Mouse (Mus musculus): Measurements from ENCODE around the gene Snhg11. TPM values are rescaled to one million over a fixed set of nuclear protein-coding genes. Genes with fewer than 3 reads are reported as not detected.
"Not testable (repeated sequence)": the region's sequence is repeated elsewhere in the genome, so short reads cannot be mapped to it uniquely, and the experiment has no call there.

Snhg11 gene
- polyA plus RNA-seq, 1 experiment: 0.11 TPM

DNA sequence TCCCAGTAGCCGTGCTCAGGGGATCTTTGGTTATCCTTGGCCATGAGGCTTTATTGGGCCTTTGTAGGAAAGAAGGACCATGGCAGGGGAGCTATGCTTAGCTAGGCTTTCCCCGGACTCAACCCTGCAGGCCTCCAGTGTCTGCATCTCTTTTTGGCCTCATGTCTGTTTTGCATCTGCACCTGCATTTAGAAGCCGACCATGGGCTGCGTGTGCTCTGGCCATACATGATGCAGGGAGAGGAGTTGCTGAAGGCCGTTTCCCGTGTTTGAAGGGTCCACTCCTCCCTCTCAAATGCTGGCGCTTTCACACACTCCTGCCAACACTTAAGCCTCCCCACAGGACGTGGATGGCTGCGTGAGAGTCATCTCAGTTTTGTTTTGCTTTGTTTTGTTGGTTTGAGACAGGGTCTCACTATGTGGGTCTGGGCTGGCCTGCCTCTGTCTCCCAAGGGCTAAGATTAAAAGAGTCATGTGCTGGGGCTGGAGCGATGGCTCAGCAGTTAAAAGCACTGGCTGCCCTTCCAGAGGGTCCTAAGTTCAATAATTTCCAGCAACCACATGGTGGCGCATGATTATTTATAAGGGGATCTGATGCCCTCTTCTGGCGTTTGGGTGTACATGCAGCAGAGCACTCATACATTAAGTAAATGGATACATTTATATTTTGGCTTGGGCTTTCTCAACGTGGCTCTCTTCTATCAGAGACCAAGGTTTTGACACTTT, 4.1 kb downstream of the Snhg11 start:
- 52% methylated on average over 13 of the region's 13 CpGs for WGBS
- TF ChIP-seq CTCF (IDR thresholded peaks at IDR 0.05; ENCODE audit: extremely low read depth, insufficient read depth, insufficient read length, insufficient replicate concordance): peak; percentile 57; the same call in 1 of the 2 replicates
- no peak for TF ChIP-seq POLR2A (IDR thresholded peaks at IDR 0.05; ENCODE audit: low read depth, low read length)
- Histone ChIP-seq H3K4me3 (ENCODE audit: extremely low read depth, insufficient read depth, insufficient read length) (no peak overlapping the region), H3K27me3 (ENCODE audit: control insufficient read depth, insufficient read depth, low read length) (no peaks in the 10 kb centered on the region), H3K4me1 (ENCODE audit: control insufficient read depth, insufficient read depth, insufficient read length) (no peaks in the 10 kb centered on the region), H3K27ac (ENCODE audit: insufficient read depth, low read length) (no peak overlapping the region), H3K36me3 (ENCODE audit: control insufficient read depth, insufficient read depth, low read length) (no peaks in the 10 kb centered on the region)
- DNase-seq (ENCODE audit: low read depth in 1 of 2, low spot score in 2 of 2): peak; percentile 53 to 59

DNA sequence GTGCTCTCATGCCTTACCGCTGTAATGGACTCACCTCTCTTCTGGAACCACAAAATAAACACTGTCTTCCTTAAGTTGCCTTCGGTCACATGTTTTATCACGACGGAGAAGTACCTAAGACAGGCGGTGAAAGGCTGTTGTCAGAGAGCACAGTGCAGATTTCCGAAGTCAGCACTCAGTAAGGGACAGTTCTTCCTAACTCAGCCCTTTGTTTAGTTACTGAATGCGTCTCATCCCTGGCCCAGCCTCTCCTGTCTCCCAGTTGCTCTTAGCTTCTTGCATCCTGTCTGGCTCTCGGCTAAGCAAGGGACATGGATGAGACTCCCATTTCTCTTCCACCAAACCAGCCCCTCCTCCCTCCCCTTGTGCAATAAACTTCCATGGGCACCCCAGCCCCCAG, 10.6 kb downstream of the Snhg11 start:
- Histone ChIP-seq H3K27me3 (ENCODE audit: control insufficient read depth, insufficient read depth, low read length) (no peaks in the 10 kb centered on the region), H3K36me3 (ENCODE audit: control insufficient read depth, insufficient read depth, low read length) (no peaks in the 10 kb centered on the region), H3K4me3 (ENCODE audit: extremely low read depth, insufficient read depth, insufficient read length) (no peak overlapping the region), H3K27ac (ENCODE audit: insufficient read depth, low read length) (no peak overlapping the region), H3K4me1 (ENCODE audit: control insufficient read depth, insufficient read depth, insufficient read length) (no peaks in the 10 kb centered on the region)
- DNase-seq (ENCODE audit: low read depth in 1 of 2, low spot score in 2 of 2): no peak
- TF ChIP-seq POLR2A (IDR thresholded peaks at IDR 0.05; ENCODE audit: low read depth, low read length) (no peak), CTCF (IDR thresholded peaks at IDR 0.05; ENCODE audit: extremely low read depth, insufficient read depth, insufficient read length, insufficient replicate concordance) (no peak)
- 46% methylated on average over 8 of the region's 8 CpGs for WGBS

GRCm38 (mm10) chr2:158389421-158389820, 14.0 kb downstream of the Snhg11 start:
- H3K4me1 ChIP-seq (ENCODE audit: control insufficient read depth, insufficient read depth, insufficient read length): no peaks in the 10 kb centered on the region
- no peak for DNase-seq (ENCODE audit: low read depth in 1 of 2, low spot score in 2 of 2)
- H3K27ac ChIP-seq (ENCODE audit: insufficient read depth, low read length): no peak overlapping the region
- no peak overlapping the region for H3K4me3 ChIP-seq (ENCODE audit: extremely low read depth, insufficient read depth, insufficient read length)
- TF ChIP-seq POLR2A (IDR thresholded peaks at IDR 0.05; ENCODE audit: low read depth, low read length): no peak
- TF ChIP-seq CTCF (IDR thresholded peaks at IDR 0.05; ENCODE audit: extremely low read depth, insufficient read depth, insufficient read length, insufficient replicate concordance): no peak
- 91% methylated on average over 7 of the region's 7 CpGs for WGBS
- no peaks in the 10 kb centered on the region for H3K27me3 ChIP-seq (ENCODE audit: control insufficient read depth, insufficient read depth, low read length)
- no peaks in the 10 kb centered on the region for H3K36me3 ChIP-seq (ENCODE audit: control insufficient read depth, insufficient read depth, low read length)

DNA sequence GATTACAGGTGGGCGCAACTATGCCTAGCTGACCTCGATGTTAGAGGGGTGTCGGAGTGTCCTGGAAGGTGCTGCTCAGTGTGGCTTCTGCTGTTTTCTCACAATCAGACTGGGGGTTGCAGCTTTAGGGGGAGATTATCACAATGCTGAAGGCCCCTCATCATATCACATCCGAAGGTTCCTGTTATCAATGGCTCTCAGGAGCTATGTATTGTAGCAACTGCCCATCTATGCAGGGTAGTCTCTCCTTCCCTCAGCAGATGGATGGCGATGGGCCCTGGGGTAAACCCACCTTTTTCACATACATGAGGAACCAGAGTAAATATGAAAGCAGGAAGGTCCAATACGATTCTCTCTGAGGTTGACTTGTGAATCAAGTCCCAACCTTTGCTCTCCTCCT, 20.9 kb downstream of the Snhg11 start:
- H3K27me3 ChIP-seq (ENCODE audit: control insufficient read depth, insufficient read depth, low read length): no peaks in the 10 kb centered on the region
- no peak overlapping the region for H3K4me3 ChIP-seq (ENCODE audit: extremely low read depth, insufficient read depth, insufficient read length)
- TF ChIP-seq POLR2A (IDR thresholded peaks at IDR 0.05; ENCODE audit: low read depth, low read length) (no peak), CTCF (IDR thresholded peaks at IDR 0.05; ENCODE audit: extremely low read depth, insufficient read depth, insufficient read length, insufficient replicate concordance) (no peak)
- H3K36me3 ChIP-seq (ENCODE audit: control insufficient read depth, insufficient read depth, low read length): no peaks in the 10 kb centered on the region
- H3K4me1 ChIP-seq (ENCODE audit: control insufficient read depth, insufficient read depth, insufficient read length): no peaks in the 10 kb centered on the region
- WGBS: 88% methylated on average over 6 of the region's 6 CpGs
- H3K27ac ChIP-seq (ENCODE audit: insufficient read depth, low read length): no peak overlapping the region
- no peak for DNase-seq (ENCODE audit: low read depth in 1 of 2, low spot score in 2 of 2)

- not testable (repeated sequence) for DNase-seq (ENCODE audit: low read depth in 1 of 2, low spot score in 2 of 2); H3K4me3 ChIP-seq (ENCODE audit: extremely low read depth, insufficient read depth, insufficient read length); H3K36me3 ChIP-seq (ENCODE audit: control insufficient read depth, insufficient read depth, low read length); H3K27ac ChIP-seq (ENCODE audit: insufficient read depth, low read length); H3K4me1 ChIP-seq (ENCODE audit: control insufficient read depth, insufficient read depth, insufficient read length); H3K27me3 ChIP-seq (ENCODE audit: control insufficient read depth, insufficient read depth, low read length)
- WGBS: 85% methylated on average over 13 of the region's 13 CpGs
These were observed 21.7 kb downstream of the Snhg11 start for GRCm38 (mm10) chr2:158397140-158397539.

- no peak for TF ChIP-seq CTCF (IDR thresholded peaks at IDR 0.05; ENCODE audit: extremely low read depth, insufficient read depth, insufficient read length, insufficient replicate concordance)
- no peak for TF ChIP-seq POLR2A (IDR thresholded peaks at IDR 0.05; ENCODE audit: low read depth, low read length)
- Histone ChIP-seq H3K36me3 (ENCODE audit: control insufficient read depth, insufficient read depth, low read length) (no peaks in the 10 kb centered on the region), H3K4me1 (ENCODE audit: control insufficient read depth, insufficient read depth, insufficient read length) (no peaks in the 10 kb centered on the region), H3K4me3 (ENCODE audit: extremely low read depth, insufficient read depth, insufficient read length) (no peak overlapping the region), H3K27me3 (ENCODE audit: control insufficient read depth, insufficient read depth, low read length) (no peaks in the 10 kb centered on the region), H3K27ac (ENCODE audit: insufficient read depth, low read length) (no peak overlapping the region)
- WGBS: 84% methylated on average over 7 of the region's 7 CpGs
- DNase-seq (ENCODE audit: low read depth in 1 of 2, low spot score in 2 of 2): no peak
These were observed 27.5 kb downstream of the Snhg11 start for GRCm38 (mm10) chr2:158402915-158403314.

GRCm38 (mm10) chr2:158408997-158409594, 33.7 kb downstream of the Snhg11 start:
- 41% methylated on average over 14 of the region's 14 CpGs for WGBS
- Histone ChIP-seq H3K36me3 (ENCODE audit: control insufficient read depth, insufficient read depth, low read length) (no peaks in the 10 kb centered on the region), H3K4me1 (ENCODE audit: control insufficient read depth, insufficient read depth, insufficient read length) (0 out of 2 replicates have a peak, but pooled peaks cover 11% of the 10 kb centered on the region), H3K27ac (ENCODE audit: insufficient read depth, low read length) (no peak overlapping the region), H3K27me3 (ENCODE audit: control insufficient read depth, insufficient read depth, low read length) (no peaks in the 10 kb centered on the region), H3K4me3 (ENCODE audit: extremely low read depth, insufficient read depth, insufficient read length) (peak overlapping the region; percentile 23; the same call in 1 of the 2 replicates)
- TF ChIP-seq CTCF (IDR thresholded peaks at IDR 0.05; ENCODE audit: extremely low read depth, insufficient read depth, insufficient read length, insufficient replicate concordance) (no peak), POLR2A (IDR thresholded peaks at IDR 0.05; ENCODE audit: low read depth, low read length) (no peak)
- no peak for DNase-seq (ENCODE audit: low read depth in 1 of 2, low spot score in 2 of 2)
